Comparison of ENCODE assay signal across 27 mouse cellular contexts in the genomic region with DNA sequence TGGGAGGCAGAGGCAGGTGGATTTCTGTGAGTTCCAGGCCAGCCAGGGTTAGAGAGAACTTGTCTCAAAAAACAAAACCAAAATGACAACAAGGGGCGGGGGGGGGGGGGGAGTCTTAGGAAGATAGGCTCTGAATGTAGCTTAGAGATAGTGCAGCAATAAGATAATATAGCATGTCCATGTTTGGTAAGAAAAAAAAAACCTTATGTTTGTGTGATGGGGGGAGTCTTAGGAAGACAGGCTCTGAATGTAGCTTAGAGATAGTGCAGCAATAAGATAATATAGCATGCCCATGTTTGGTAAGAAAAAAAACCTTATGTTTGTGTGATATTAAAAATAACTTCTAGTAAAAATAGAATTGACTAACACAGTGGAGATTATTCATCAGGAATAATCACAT. TPM values are rescaled to one million over a fixed set of nuclear protein-coding genes. Genes with fewer than 3 reads are reported as not detected.
A peak's percentile ranks its signal among the peaks of the same experiment; 100 is the strongest.
DNase-seq lines count a peak whose midpoint lies in the region; ATAC-seq and TF ChIP-seq lines count a peak whose summit lies in the region.
"Had no signal": no experiment of that assay in that cellular context is flagged by ENCODE, and none has a peak within 500 bp of the region (broad histone marks: within the 10 kb centered on the region; RNA-seq: fewer than 3 reads in every experiment).

No protein-coding gene starts in this region.

- peak overlapping the region; percentile 55 for H3K27ac ChIP-seq in MEL (ENCODE audit: control insufficient read depth, low read depth, low read length)
- H3K27ac ChIP-seq in liver, embryonic 13.5 days: peak overlapping the region; percentile 43; the same call in 1 of the 2 replicates
- no peak overlapping the region for H3K27ac ChIP-seq in liver, postnatal 0 days (ENCODE audit: low read depth)
- no peak overlapping the region for H3K27ac ChIP-seq in hindbrain, embryonic 11.5 days (ENCODE audit: low read depth, low read length)
- H3K27ac ChIP-seq: embryonic facial prominence, embryonic 10.5 days; forebrain, embryonic 13.5 days; gastrocnemius, adult 2 months; heart, embryonic 13.5 days; hindbrain, embryonic 13.5 days; hindbrain, postnatal 0 days had no signal

- H3K4me2 ChIP-seq in liver, embryonic 13.5 days: no peak overlapping the region
- no peak overlapping the region for H3K4me2 ChIP-seq in liver, postnatal 0 days (ENCODE audit: low read depth, low read length)
- no peak overlapping the region for H3K4me2 ChIP-seq in hindbrain, embryonic 11.5 days (replicated peaks; ENCODE audit: low read depth, low read length)
- H3K4me2 ChIP-seq: forebrain, embryonic 13.5 days; heart, embryonic 13.5 days; hindbrain, embryonic 13.5 days had no signal

- peak; percentile 58 for DNase-seq in MEL (ENCODE audit: low read depth, low spot score)
- no peak for DNase-seq in liver, embryonic 13.5 days
- no peak for DNase-seq in liver, postnatal 0 days
- DNase-seq in spleen, postnatal 4 days (ENCODE audit: low spot score in 2 of 2): no peak
- DNase-seq in kidney, postnatal 25 days: no peak
- DNase-seq in hindbrain, embryonic 11.5 days (ENCODE audit: low spot score): no peak
- no peak for DNase-seq in embryo, embryonic 10.5 days (ENCODE audit: low spot score)
- DNase-seq: adrenal gland, adult 2 months; adrenal gland, postnatal 25 days; B cell, adult 2 months; cerebellum, adult 11 months; cerebellum, adult 8-10 months; cerebellum, postnatal 14 days; forebrain, postnatal 0 days; gastrocnemius, adult 2 months; gastrocnemius, postnatal 25 days; heart, postnatal 4 days had no signal

- ATAC-seq in common myeloid progenitor, adult 5-6 weeks (replicated peaks; ENCODE audit: low read depth, poor library complexity, severe bottlenecking): peak; percentile 43; the same call in 1 of the 2 replicates
- peak; percentile 93 for ATAC-seq in liver, embryonic 13.5 days (ENCODE audit: low read depth)
- ATAC-seq in liver, postnatal 0 days: no peak
- ATAC-seq in hindbrain, embryonic 11.5 days (ENCODE audit: low FRiP score): no peak
- ATAC-seq: CD4-positive, CD25-positive, alpha-beta regulatory T cell, adult 4 months; forebrain, embryonic 13.5 days; forebrain, postnatal 0 days; hindbrain, postnatal 0 days; Patski had no signal

- H3K4me3 ChIP-seq in MEL (ENCODE audit: control insufficient read depth in 1 of 2, insufficient read depth in 1 of 2, low read depth in 2 of 2, low read length in 2 of 2): peak overlapping the region in 1 of 2 experiments; percentile 0; a peak in 1 of 4 replicates
- no peak overlapping the region for H3K4me3 ChIP-seq in liver, embryonic 13.5 days (replicated peaks)
- no peak overlapping the region for H3K4me3 ChIP-seq in liver, postnatal 0 days (ENCODE audit: low read depth, low read length)
- H3K4me3 ChIP-seq in hindbrain, embryonic 11.5 days (ENCODE audit: low read depth, low read length): no peak overlapping the region
- H3K4me3 ChIP-seq: embryonic facial prominence, embryonic 10.5 days; forebrain, embryonic 13.5 days; gastrocnemius, adult 2 months; heart, embryonic 13.5 days; hindbrain, embryonic 13.5 days had no signal

- no peaks in the 10 kb centered on the region for H3K79me2 ChIP-seq in MEL (ENCODE audit: control insufficient read depth, insufficient read depth, low read length, poor library complexity)

- TF ChIP-seq RAD21 in MEL (IDR thresholded peaks at IDR 0.05; ENCODE audit: low read depth, low read length): no peak

- whole genome bisulfite sequencing in liver, embryonic 13.5 days (ENCODE audit: insufficient replicate concordance): 21% methylated on average over 1 of the region's 1 CpGs
- WGBS in liver, postnatal 0 days (ENCODE audit: insufficient replicate concordance): 57% methylated on average over 1 of the region's 1 CpGs
- 83% methylated on average over 1 of the region's 1 CpGs for WGBS in hindbrain, embryonic 11.5 days

- peak; percentile 82 to 86 for TF ChIP-seq EP300 in MEL (IDR thresholded peaks at IDR 0.05; ENCODE audit: low read depth in 1 of 2, low read length in 2 of 2)
- 0 out of 2 replicates have a peak, but pooled peaks have one; percentile 37 for TF ChIP-seq EP300 in liver, postnatal 0 days (IDR thresholded peaks at IDR 0.05; ENCODE audit: low read depth)

- TF ChIP-seq CTCF in MEL (IDR thresholded peaks at IDR 0.05 in 2 of 3, conservative IDR thresholded peaks at IDR 0.05 in 1 of 3; ENCODE audit: control insufficient read depth in 1 of 3, insufficient read depth in 1 of 3, low read depth in 2 of 3, low read length in 3 of 3, poor library complexity in 1 of 3, severe bottlenecking in 1 of 3): no peak
- no peak for TF ChIP-seq CTCF in liver, postnatal 0 days (IDR thresholded peaks at IDR 0.05; ENCODE audit: low read depth)

- no peak for TF ChIP-seq POLR2A in MEL (IDR thresholded peaks at IDR 0.05; ENCODE audit: control insufficient read depth in 1 of 2, insufficient read depth in 1 of 2, low read depth in 1 of 2, low read length in 2 of 2, poor library complexity in 1 of 2)

- peaks cover 0 to 17% of the 10 kb centered on the region in 2 experiments; a peak in 2 of 4 replicates for H3K36me3 ChIP-seq in MEL (ENCODE audit: control insufficient read depth in 1 of 2, insufficient read depth in 2 of 2, low read length in 2 of 2)
- no peaks in the 10 kb centered on the region for H3K36me3 ChIP-seq in liver, embryonic 13.5 days
- no peaks in the 10 kb centered on the region for H3K36me3 ChIP-seq in liver, postnatal 0 days (replicated peaks; ENCODE audit: insufficient read depth, low read length)
- H3K36me3 ChIP-seq in hindbrain, embryonic 11.5 days (ENCODE audit: control insufficient read depth, insufficient read depth, low read length): no peaks in the 10 kb centered on the region
- H3K36me3 ChIP-seq: G1E had no signal

- H3K27me3 ChIP-seq in MEL (ENCODE audit: control insufficient read depth in 1 of 2, insufficient read depth in 2 of 2, low read length in 2 of 2): no peaks in the 10 kb centered on the region
- no peaks in the 10 kb centered on the region for H3K27me3 ChIP-seq in liver, embryonic 13.5 days
- no peaks in the 10 kb centered on the region for H3K27me3 ChIP-seq in liver, postnatal 0 days (ENCODE audit: insufficient read depth, low read length)
- H3K27me3 ChIP-seq in hindbrain, embryonic 11.5 days (ENCODE audit: control insufficient read depth, insufficient read depth, low read length): no peaks in the 10 kb centered on the region
- H3K27me3 ChIP-seq: forebrain, embryonic 13.5 days; heart, embryonic 13.5 days; hindbrain, embryonic 13.5 days; Patski had no signal

- no peak overlapping the region for H3K9ac ChIP-seq in MEL (ENCODE audit: control insufficient read depth, low read depth, low read length, poor library complexity, severe bottlenecking)
- H3K9ac ChIP-seq in liver, embryonic 13.5 days: no peak overlapping the region
- no peak overlapping the region for H3K9ac ChIP-seq in liver, postnatal 0 days (replicated peaks)
- H3K9ac ChIP-seq in hindbrain, embryonic 11.5 days (ENCODE audit: low read depth, low read length): no peak overlapping the region
- H3K9ac ChIP-seq: forebrain, embryonic 13.5 days; forebrain, postnatal 0 days; heart, embryonic 13.5 days; hindbrain, embryonic 13.5 days had no signal

- H3K9me3 ChIP-seq in MEL (replicated peaks; ENCODE audit: insufficient read depth, low read length): no peaks in the 10 kb centered on the region
- H3K9me3 ChIP-seq in liver, embryonic 13.5 days (replicated peaks): no peaks in the 10 kb centered on the region
- H3K9me3 ChIP-seq in liver, postnatal 0 days (ENCODE audit: low read length): no peaks in the 10 kb centered on the region
- no peaks in the 10 kb centered on the region for H3K9me3 ChIP-seq in hindbrain, embryonic 11.5 days (ENCODE audit: control insufficient read depth, low read length)
- H3K9me3 ChIP-seq: embryonic facial prominence, embryonic 10.5 days; forebrain, embryonic 13.5 days; G1E; heart, embryonic 13.5 days; hindbrain, embryonic 13.5 days had no signal

- H3K4me1 ChIP-seq in MEL (ENCODE audit: control insufficient read depth in 1 of 2, insufficient read depth in 2 of 2, low read length in 2 of 2): peaks cover 11 to 12% of the 10 kb centered on the region in 2 experiments; a peak in 3 of 4 replicates
- H3K4me1 ChIP-seq in liver, embryonic 13.5 days (replicated peaks): peaks cover 26% of the 10 kb centered on the region
- 0 out of 2 replicates have a peak, but pooled peaks cover 4% of the 10 kb centered on the region for H3K4me1 ChIP-seq in liver, postnatal 0 days (ENCODE audit: insufficient read depth)
- no peaks in the 10 kb centered on the region for H3K4me1 ChIP-seq in hindbrain, embryonic 11.5 days (replicated peaks; ENCODE audit: control insufficient read depth, insufficient read depth, low read length)
- H3K4me1 ChIP-seq: embryonic facial prominence, embryonic 10.5 days; forebrain, embryonic 13.5 days; hindbrain, embryonic 13.5 days had no signal

TF ChIP-seq in MEL, 35 proteins besides CTCF, POLR2A, EP300 and RAD21 (continues in another document):
- TF ChIP-seq SIN3A (IDR thresholded peaks at IDR 0.05; ENCODE audit: low read length) (peak; percentile 62; the same call in 1 of the 2 replicates), ETS1 (IDR thresholded peaks at IDR 0.05; ENCODE audit: low read depth, low read length) (peak; percentile 89), SMC3 (IDR thresholded peaks at IDR 0.05; ENCODE audit: low read depth, low read length) (no peak), MYB (IDR thresholded peaks at IDR 0.05; ENCODE audit: low read depth, low read length) (0 out of 2 replicates have a peak, but pooled peaks have one; percentile 9), MAZ (IDR thresholded peaks at IDR 0.05; ENCODE audit: low read depth, low read length) (peak; percentile 87; the same call in 1 of the 2 replicates), MEF2A (IDR thresholded peaks at IDR 0.05; ENCODE audit: extremely low read depth, insufficient replicate concordance, low read depth, low read length, poor library complexity, severe bottlenecking) (peak; percentile 92), KAT2A (conservative IDR thresholded peaks at IDR 0.05; ENCODE audit: low read depth, low read length) (no peak), RCOR1 (IDR thresholded peaks at IDR 0.05; ENCODE audit: low read depth, low read length) (0 out of 2 replicates have a peak, but pooled peaks have one; percentile 29), TCF12 (IDR thresholded peaks at IDR 0.05; ENCODE audit: low read depth, low read length) (peak; percentile 92), UBTF (IDR thresholded peaks at IDR 0.05; ENCODE audit: borderline replicate concordance, insufficient read depth, low read depth, low read length) (no peak), MXI1 (IDR thresholded peaks at IDR 0.05; ENCODE audit: low read depth, low read length) (no peak), ZMIZ1 (IDR thresholded peaks at IDR 0.05; ENCODE audit: low read depth, low read length) (no peak)

RNA-seq across cellular contexts. Expression of a gene that starts 45.4 kb away (rescaled TPM):
- not detected in 2 replicates for total RNA-seq in MEL (2012; rRNA removed)
- polyA plus RNA-seq in MEL (2012; ENCODE audit: insufficient read depth in 1 of 2, insufficient read length in 2 of 2, low read depth in 1 of 2, low replicate concordance in 2 of 2, missing spikeins in 1 of 2): not detected
- total RNA-seq in common myeloid progenitor, adult 5-6 weeks (2017): not detected in 2 replicates
- 1.3 and 1.6 TPM in 2 replicates for polyA plus RNA-seq in liver, embryonic 13.5 days (2015; fragmentation: Nextera tagmentation; extraction: Ambion mirVana)
- 5.6 and 6.5 TPM in 2 replicates for polyA plus RNA-seq in liver, postnatal 0 days (2015; fragmentation: Nextera tagmentation; extraction: Ambion mirVana)
- 0.86 and 0.96 TPM in 2 replicates for polyA plus RNA-seq in hindbrain, embryonic 11.5 days (2014; fragmentation: Nextera tagmentation; extraction: Ambion mirVana)
- total RNA-seq: G1E; granulocyte monocyte progenitor cell, adult 5-6 weeks had no signal
- polyA plus RNA-seq: CD4-positive, CD25-positive, alpha-beta regulatory T cell, adult 4 months; G1E had no signal

Comparison
In these comparisons a context has a peak if more than half of its experiments do, and no peak if none do; other contexts are left out.
1. H3K27ac ChIP-seq: peak in MEL (single experiment) and liver, embryonic 13.5 days (single experiment); none in liver, postnatal 0 days (single experiment) and hindbrain, embryonic 11.5 days (single experiment).
2. ATAC-seq: peak in common myeloid progenitor, adult 5-6 weeks (single experiment) and liver, embryonic 13.5 days (single experiment); none in liver, postnatal 0 days (single experiment) and hindbrain, embryonic 11.5 days (single experiment).